Mouse (Mus musculus): ENCODE data around the gene Megf8.

The Megf8 gene

DNA sequence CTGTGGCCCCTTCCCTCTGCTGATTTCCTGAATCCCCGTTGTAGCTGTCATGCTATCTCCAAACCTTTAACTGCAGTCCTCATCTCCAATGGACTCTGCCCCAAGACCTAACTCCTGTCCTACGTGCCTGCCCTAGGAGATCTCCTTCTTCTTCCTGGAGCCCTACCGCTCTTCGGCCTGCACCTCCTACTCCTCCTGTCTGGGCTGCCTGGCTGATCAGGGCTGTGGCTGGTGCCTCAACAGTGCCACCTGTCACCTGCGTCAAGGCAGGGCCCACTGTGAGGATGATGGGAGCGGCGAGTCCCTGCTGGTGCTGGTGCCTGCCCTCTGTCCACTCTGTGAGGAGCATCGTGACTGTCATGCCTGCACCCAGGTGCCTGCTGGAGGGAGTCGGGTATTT, 22.4 kb downstream of the Megf8 start:
- DNase-seq (ENCODE audit: low read depth): no peak

DNA sequence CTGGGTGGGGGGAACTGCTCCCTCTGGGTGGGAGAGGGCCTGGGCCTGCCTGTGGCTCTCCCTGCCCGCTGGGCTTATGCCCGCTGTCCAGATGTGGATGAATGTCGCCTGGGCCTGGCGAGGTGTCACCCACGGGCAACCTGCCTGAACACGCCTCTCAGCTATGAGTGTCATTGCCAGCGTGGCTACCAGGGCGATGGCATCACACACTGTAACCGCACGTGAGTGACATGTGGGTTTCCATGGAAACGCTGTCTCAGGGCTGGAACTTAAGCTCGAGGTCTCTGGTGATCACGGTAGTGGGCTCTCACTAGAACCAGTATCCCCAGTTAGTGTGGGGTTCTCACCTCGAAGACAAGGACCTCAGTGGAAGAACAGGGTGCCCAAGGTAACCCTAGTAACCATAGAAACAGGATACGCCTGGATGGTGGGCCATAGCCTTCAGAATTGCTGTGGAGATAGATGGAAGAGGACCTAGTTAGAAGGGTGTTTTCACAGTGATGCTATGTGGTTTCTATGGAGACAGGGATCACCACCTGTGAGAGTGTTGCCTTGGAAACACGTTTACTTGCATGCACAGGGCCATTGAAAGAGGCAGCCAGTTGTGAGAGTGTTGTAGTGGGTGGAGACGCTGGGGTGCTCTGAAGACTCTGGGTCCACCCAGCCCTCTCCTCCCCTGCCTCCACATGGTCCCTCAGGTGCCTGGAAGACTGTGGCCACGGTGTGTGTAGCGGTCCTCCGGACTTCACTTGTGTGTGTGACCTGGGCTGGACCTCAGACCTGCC, 24.2 kb downstream of the Megf8 start:
- DNase-seq (ENCODE audit: low read depth): no peak

DNA sequence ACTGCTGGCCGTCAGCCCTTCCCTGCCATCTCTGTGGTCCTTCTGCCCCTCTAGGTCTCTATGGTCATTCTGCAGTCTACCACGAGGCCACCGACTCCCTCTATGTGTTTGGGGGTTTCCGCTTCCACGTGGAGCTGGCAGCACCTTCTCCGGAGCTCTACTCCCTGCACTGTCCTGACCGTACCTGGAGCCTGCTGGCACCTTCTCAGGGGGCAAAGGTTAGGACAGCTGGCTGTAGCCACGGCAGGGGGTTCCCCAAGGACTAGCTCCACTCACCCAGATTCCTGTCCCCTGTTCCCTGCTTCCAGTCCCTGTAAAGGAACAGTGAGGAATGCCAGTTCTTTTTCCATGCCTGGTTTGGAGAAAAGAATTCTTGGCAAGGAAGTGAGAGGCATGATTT, 31.9 kb downstream of the Megf8 start:
- no peak for DNase-seq (ENCODE audit: low read depth)

DNA sequence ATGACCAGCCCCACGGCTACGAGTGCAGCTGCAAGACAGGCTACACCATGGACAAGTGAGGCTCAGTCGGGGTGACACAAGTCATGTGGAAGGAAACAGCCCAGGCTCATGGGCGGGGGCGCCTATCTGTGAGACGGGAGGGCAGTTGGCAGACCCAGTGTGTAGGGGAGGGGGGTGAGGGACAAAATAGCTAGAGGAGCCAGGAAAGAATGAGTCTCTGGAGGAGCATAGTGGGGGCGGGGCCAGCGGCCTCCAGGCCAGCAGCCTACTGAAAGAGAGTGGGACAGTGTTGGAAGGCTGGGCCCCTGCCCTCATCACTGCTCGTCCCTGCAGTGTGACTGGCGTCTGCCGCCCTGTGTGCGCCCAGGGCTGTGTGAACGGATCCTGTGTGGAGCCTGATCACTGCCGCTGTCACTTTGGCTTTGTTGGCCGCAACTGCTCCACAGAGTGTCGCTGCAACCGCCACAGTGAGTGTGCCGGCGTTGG, 41.8 kb downstream of the Megf8 start:
- no peak for DNase-seq (ENCODE audit: low read depth)

DNA sequence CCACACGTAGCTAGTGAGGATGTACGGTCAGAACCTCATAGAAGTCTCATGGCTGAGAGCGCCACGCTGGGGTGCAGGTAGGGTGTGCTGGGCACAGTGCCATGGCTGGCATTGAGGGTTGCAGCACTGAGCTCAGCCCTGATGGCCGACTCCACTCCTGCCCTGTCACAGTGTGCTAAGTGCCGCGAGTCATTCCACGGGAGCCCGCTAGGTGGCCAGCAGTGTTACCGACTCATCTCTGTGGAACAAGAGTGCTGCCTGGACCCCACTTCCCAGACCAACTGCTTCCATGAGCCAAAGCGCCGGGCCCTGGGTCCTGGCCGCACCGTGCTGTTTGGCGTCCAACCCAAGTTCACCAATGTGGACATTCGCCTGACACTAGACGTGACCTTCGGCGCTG, 46.2 kb downstream of the Megf8 start:
- no peak for DNase-seq (ENCODE audit: low read depth)

DNA sequence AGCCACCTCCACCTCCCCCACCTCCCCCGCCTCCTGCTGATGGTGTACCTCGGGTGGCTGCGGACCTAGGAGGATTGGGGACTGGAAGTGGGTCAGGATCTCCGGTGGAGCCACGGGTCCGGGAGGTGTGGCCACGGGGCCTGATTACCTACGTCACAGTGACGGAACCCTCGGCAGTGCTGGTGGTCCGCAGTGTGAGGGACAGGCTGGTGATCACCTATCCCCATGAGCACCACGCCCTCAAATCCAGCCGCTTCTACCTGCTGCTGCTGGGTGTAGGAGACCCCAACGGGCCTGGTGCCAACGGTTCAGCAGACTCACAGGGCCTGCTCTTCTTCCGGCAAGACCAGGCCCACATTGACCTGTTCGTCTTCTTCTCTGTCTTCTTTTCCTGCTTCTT, 46.7 kb downstream of the Megf8 start:
- DNase-seq (ENCODE audit: low read depth): no peak

DNA sequence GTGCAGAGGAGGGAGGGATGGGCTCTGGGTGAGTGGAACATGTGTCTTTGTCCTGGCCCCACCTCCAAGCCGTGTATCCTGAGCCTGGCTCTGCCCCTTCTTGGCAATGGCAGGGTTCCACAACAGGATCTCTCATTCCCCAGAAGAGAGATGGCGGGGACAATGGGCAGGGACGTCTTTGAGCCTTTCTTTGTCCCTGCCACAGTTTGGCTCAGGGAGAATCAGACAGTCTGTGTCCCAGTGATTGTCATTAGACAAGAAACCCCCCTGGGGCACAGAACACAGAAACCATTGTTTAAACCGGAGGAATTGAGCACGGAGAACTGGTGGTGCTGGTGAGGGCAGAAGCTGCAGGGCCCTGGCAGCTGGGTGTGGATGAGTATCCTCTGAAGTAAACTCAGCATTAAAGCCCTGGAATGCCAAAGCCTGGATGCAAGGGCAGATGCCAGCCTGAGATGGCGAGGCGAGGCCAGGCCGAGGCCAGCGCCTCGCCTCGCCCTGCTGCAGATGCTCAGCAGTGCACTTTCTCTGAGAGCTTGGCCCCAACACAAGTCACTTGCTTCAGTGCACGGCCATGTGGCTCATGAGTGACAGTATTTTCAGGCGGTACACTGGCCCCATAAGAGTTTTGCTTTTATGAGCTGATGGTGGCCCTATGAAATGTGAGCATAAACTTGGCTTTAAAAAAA, 49.1 kb downstream of the Megf8 start:
- DNase-seq (ENCODE audit: low read depth): no peak

DNA sequence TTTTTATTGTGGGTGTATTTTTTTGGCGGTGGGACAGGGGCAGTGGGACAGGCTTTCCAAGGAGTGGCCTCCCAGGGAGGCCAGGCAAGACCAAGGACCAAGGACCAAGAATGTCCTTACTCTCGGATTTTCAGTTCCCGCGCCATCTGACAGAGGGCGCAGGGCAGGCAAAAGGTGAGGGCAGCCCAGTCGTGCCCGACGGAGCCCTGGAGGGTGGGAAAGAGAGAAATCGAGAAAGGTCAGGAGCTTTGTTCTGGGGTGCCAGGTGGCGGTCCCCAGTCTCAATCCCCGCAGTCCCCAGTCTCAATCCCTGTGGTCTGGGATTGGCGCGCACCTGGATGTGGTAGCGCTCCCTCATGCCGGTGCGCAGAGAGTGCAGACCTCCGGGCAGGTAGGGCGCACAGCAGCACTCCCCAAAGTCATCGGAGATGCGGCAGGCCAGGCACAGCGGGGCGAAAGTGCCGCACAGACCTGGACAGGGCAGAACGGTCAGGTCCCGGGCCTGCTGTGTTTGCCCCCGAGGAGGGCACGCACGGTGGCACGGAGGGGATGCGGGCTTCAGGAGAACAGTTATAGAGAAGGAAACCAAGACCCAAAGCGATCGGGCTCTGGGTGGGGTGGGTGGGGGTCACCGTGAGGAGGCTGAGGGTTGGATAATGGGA, 50.8 kb downstream of the Megf8 start:
- no peak for DNase-seq (ENCODE audit: low read depth)

DNA sequence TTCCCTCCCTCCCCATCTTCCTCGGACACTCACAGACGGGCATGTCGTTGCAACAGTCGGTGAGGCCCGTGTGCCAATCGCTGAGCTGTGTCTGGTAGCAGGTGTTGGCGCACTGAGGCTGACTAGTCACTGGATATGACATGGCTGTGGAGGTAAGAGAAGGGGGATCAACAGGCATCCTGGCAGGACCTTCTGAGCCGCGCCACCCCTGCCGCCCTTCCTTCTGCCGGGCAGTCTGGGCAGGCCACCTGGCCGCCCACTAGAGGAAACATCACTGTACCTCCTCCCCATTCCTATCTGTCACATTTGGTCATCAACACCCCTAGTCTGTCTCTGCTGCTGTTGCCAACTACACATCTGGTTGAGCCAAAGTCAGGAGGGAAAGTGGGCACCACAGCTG, 51.4 kb downstream of the Megf8 start:
- no peak for DNase-seq (ENCODE audit: low read depth)

DNA sequence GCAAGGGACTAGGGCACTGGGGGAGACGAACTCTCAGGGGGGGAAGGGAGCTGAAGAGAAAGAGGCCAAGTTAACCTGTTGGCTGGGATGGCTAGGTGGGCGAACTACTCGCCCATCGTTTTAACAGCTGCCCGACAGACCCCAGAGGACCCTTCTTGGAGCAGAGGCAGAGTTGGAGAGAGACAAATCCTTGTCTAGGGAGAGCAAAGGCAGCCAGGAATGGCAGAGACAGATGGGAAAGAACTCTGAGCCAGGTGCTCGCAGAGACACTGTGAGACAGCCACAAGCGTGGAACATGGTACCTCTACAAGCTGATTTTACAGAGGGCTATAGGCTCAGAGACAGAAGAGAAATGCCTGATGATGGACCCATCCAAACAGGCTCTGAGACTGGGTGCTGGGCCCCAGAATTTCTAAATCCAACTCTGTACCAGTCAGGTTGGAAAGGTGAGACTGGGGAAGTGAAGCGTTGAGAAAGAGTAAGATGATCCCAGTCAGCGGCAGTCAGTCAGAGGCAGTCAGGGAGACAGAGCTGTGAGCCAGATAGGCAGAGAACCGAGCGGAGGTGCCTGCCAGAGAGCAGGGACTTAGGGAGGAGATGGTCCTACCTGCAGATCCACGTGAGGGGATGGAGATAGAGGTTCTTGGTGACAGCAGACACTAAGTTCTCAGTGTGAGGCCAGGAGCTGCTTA, 52.2 kb downstream of the Megf8 start, which contains the start of gene Cnfn:
TSS of gene Cnfn (minus strand) at position 667 of the 692 bp plus-strand sequence.
- no peak for DNase-seq (ENCODE audit: low read depth)

DNA sequence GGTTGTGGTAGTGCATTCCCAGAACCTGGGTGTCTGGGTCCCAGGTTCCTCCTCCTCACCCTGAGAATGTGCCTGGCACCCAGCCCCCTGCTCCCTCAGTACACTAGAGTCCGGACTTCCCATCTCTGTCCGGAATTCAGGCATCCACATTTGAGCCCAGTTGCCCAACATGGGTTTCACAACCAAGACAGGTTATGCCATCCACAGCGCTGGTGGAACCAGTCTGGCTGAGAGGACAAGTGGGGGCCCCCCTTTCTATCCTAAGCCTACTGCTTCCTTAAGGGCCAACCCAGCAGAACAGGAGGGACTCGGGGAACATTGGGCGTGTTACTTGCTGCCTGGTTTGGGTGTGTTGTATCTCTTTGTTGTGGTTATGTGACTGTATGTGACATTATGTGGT, 55.5 kb downstream of the Megf8 start:
- DNase-seq (ENCODE audit: low read depth): no peak

DNA sequence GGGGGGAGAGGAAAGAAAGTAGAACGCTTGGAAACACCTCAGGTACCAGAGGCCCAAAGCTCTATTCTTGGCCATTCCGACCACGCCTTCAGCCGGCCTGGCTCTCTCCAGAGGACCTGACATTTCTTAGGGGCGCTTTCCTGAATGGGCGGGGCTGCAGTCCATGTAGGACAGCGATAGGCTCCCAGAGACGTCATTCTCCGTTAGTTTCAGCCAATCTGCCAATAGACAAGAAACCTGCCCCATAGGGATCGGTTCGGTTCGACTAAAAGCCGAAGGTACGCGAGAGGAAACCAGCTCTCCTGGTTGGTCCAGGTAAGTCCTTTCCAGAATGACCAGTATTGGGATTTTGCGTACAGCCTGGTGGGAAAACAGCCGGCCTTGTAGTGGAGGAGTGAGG, 59.6 kb downstream of the Megf8 start:
- peak; percentile 45 for DNase-seq (ENCODE audit: low read depth)

DNA sequence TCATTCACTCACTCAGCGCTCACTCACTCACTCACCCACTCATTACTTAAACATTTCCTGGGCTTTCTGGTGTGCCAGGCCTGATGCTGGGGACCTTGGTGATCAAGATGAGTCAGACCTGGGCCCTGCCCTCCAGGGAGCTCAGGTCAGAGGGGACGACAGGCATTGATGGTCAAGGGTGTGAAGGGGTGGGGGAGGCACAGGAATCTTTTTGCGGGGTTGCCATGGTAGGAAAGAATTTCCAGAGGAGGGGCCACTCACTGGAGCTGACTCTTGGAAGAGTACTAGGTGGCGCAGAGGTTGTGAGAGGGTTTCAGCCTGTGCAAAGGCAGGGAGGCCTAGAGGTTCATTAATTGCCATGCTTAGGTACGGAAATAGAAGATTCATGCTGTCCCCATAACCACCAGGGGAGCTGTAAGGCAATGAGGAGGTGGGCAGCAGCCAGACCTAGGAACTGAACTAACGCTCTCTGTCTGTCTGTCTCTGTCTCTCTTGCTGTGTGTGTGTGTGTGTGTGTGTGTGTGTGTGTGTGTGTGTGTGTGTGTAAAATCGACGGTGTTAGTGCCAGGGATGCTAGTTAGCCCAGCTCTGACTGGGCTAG, 60.2 kb downstream of the Megf8 start:
- DNase-seq (ENCODE audit: low read depth): no peak

DNA sequence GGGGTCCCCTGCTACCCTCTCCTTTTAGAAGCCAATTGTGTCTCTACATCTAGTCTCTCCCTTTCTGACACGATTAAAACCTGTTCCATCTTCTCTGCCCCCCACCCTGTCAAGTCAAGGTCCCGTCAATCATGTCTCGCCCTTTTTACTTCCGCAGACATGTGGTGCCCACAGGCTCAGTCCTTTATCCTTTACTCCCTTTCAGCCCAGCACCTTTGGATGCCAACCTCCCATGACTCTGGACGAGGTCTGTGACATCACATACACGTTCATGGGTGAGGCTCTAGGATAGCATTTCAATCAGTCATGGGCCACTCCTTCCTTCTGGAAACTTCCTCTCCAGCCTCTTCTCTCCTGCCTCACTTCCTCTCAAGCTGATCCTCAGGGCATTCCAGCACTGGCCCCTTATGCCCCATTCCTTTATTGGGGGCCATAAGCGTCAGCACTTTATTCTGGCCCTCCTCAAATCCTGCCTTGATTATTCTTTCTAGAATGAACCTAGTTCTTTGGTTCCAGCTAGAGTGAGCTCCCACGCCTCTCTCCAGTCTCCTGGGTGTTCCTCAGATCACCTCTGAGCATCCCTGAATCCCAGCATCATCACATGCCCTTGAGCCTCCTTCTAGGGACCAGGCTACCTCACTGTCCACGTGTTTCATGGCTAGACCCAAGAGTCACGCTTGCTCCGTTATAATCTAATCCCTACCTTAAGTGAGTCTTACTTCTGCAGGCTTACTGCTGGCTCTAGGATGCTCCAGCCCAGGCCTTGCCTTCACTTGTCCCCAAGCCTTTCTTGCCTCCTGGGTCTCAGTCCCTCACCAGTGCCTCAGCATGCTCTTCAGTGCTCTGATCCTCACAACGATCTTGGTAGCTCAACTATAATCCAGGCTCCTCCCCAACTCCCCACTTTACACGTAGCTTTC, 61.5 kb downstream of the Megf8 start:
- DNase-seq (ENCODE audit: low read depth): no peak

DNA sequence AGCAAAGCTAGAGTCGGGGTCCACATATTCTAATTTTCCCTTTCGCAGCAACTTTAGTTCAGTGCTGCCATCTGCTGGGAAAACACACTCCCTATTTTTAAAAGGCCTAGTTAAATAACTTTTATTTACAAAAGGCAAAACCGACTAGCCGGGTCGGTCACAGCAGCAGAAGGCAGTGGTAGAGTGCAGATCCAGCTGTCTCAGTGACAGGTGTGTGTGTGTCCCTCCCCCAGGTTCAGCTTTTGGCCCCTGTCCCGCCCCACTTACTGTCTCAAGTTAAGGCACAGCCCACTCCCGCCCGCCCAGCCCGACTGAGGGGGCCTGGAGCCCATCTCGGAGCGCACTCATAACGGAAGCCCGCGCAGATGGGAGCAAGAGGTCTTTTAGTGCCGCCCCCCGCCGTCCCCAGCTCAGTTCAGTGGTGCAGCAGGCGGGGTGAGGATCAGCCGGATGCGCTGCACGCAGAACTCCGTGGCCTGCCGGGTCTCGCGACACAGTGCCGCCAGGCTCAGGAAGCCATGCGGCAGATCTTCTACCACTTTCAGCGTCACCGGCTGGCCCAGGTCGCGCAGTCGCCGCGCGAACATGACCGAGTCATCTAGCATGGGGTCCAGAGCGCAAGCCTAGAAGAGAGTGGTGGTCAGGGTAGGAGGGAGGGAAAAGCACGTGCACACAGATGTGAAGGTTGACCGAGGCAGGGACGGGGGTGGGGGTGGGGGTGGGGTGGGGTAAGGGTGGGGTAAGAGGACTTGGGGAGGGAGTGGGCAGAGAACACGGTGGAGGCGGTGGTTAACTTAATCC, 62.8 kb downstream of the Megf8 start:
- DNase-seq (ENCODE audit: low read depth): peak; percentile 48

DNA sequence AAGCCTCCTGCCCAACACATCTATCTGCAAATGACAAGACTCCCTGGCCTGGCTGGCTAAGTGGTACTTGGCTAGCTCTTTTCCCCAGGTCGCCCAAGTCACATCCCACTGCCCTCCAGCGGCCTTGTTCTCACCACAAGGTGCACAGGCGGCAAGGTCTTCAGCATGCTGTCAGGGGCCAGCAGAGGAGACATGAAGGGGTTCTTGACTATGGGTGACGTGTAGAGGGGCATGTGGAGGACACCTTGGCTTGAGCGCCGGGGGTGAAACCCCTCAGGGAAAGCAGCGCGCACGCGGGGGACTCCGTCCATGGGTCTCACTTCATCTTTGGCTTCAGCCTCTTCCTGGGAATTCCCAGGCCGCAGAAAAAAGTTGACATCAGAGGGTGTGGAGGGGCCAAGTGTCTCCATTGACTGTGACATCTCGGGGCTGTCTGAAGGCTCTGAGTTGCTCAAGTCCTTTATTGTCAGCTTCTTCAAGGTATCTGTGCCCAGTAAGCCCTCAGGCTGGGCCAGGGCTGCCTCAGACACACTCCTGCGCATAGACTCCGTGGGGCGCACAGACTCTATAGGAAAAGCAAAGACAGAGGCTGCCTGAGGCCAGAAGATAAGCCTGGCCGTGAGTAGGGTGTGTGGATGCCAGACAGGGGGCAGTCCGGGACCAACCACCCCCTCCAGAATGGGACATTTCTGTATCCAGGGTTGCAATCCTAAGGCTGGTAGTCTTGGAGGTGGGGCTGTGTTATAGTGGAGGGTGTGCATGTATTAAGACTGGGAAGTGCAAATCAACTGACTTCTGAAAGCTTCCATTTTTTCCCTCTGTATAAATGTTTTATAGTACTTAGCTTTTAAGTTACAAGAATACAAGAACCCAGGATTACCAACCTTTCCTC, 63.7 kb downstream of the Megf8 start:
- no peak for DNase-seq (ENCODE audit: low read depth)

DNA sequence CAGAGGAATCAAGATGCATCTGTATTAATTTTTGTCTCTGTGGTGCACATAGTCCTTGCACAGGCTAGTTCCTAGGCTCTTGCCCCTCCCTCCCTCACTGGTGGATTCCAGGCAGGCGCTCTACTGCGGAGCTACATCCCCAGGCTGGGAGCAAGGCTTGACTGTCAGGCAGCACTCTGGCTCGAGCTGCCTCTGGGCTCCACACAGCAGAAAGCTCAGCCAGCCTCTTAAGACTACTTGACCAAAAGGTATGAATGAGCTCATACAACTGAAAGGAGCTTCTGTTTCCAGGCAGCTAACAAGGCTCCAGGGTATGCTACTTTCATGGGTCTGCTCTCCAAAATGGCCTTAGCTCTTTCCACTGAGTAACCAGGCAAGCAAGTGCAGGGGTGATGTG, 64.3 kb downstream of the Megf8 start:
- DNase-seq (ENCODE audit: low read depth): no peak

DNA sequence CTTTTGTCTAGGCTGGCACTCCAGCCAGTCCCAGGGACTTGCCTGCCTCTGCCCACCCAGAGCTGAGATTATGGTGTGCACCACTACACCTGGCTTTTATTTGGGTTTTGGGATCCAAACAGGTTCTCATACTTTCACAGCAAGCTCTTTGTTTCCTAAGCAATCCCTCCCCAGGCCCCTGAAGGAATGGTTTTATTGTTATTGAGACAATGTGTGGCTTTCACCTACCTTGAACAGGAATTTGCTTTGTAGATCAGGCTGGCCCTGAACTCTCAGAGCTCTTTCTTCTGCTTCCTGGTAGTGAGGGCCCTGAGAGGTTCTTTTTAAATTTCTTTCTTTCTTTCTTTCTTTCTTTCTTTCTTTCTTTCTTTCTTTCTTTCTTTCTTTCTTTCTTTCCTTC, 65.6 kb downstream of the Megf8 start:
- no peak for DNase-seq (ENCODE audit: low read depth)

DNA sequence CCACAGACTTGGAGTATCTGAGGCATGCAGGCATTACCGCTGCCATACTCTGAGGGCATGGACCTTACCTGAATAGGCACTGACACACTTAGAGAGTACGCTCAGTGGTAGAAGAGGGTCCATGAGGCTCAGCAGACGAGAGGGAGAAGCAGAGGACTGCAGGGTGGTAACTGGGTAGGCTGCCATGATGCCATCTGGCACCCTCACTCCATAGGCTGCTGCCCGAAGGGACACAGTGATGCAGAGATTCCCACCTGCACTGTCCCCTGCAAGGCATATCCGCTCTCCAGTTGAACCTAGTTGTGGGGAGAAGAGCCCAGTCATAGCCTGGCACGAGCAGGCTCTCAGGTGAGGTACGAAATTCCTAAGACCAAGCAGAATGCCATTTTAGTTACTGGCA, 66.4 kb downstream of the Megf8 start:
- no peak for DNase-seq (ENCODE audit: low read depth)
